ENCODE assay signal across 16 mouse cellular contexts in genomic region chr2:130849688-130850087, GRCm38 (mm10).
"Had no signal": no experiment of that assay in that cellular context is flagged by ENCODE, and none has a peak within 500 bp of the region (broad histone marks: within the 10 kb centered on the region; RNA-seq: fewer than 3 reads in every experiment).

No protein-coding gene starts in this region.

- DNase-seq: cerebellum, adult 8-10 months; cerebellum, adult 9-10 months; cerebellum, adult 9-11 months; cerebellum, postnatal 10 days; cerebellum, postnatal 14 days; cerebellum, postnatal 25 days; cerebellum, postnatal 36 days; embryo, embryonic 11 days; forebrain, postnatal 0 days; gastrocnemius, adult 2 months; gastrocnemius, postnatal 10 days; gastrocnemius, postnatal 14 days; gastrocnemius, postnatal 25 days; gastrocnemius, postnatal 36 days; heart, adult 18-20 months; heart, adult 2 months had no signal
